Mouse (Mus musculus) layer of hippocampus, adult 2 months (tissue): ENCODE measurements around the gene Smpd3. TPM values are rescaled to one million over a fixed set of nuclear protein-coding genes. Genes with fewer than 3 reads are reported as not detected.

Source experiments
- DNase-seq, 2 experiments: peaks; one replicate each; pipeline ENCODE4 v3.0.0; 2022; ENCODE audit warnings: low spot score in 2 of 2
- H3K27ac ChIP-seq: fragments of 200-600 bp; 2 replicates; pipeline ENCODE4 v1.8.1; 2022
- H3K4me3 ChIP-seq: fragments of 200-600 bp; 2 replicates; pipeline ENCODE4 v1.8.1; 2022; ENCODE audit warnings: mild to moderate bottlenecking
- CTCF ChIP-seq: fragments of 200-600 bp; conservative IDR thresholded peaks from 2 replicates; pipeline ENCODE4 v1.8.1; 2022; ENCODE audit warnings: antibody characterized with exemption, mild to moderate bottlenecking, moderate library complexity
- total RNA-seq, 2 experiments: library from RNA; stranded (reverse); gene quantifications; 2 replicates each; pipeline ENCODE4 v1.2.3; 2021

The Smpd3 gene
- total RNA-seq, 2 experiments from 2014 or later = 74.2 to 75.8 TPM

GRCm38 (mm10) chr8:106349398-106349797 lies 11.6 kb upstream of the Smpd3 start:
- no peak for DNase-seq

GRCm38 (mm10) chr8:106346123-106346522 lies 8.3 kb upstream of the Smpd3 start:
- DNase-seq = no peak
- no peak overlapping the region for H3K27ac ChIP-seq
- no peak overlapping the region for H3K4me3 ChIP-seq
- TF ChIP-seq CTCF = no peak

More at GRCm38 (mm10) chr8:106349398-106349797, 11.6 kb upstream of the Smpd3 start:
- TF ChIP-seq CTCF = no peak
- Histone ChIP-seq H3K4me3 (no peak overlapping the region), H3K27ac (no peak overlapping the region)

GRCm38 (mm10) chr8:106343471-106343870 lies 5.7 kb upstream of the Smpd3 start:
- H3K27ac ChIP-seq = no peak overlapping the region
- DNase-seq = no peak
- no peak for TF ChIP-seq CTCF
- H3K4me3 ChIP-seq = no peak overlapping the region

- Histone ChIP-seq H3K4me3 (no peak overlapping the region), H3K27ac (no peak overlapping the region)
- TF ChIP-seq CTCF = no peak
- no peak for DNase-seq
Measured at GRCm38 (mm10) chr8:106342828-106343227, 5.0 kb upstream of the Smpd3 start.

- peak overlapping the region; percentile 84 for H3K27ac ChIP-seq
- no peak for TF ChIP-seq CTCF
- peak overlapping the region; percentile 58 for H3K4me3 ChIP-seq
- DNase-seq = no peak
Measured at GRCm38 (mm10) chr8:106338741-106339209, 987 bp upstream of the Smpd3 start.

- peak; percentile 46 to 59 for DNase-seq
- Histone ChIP-seq H3K27ac (peak overlapping the region; percentile 93), H3K4me3 (peak overlapping the region; percentile 57)
- no peak for TF ChIP-seq CTCF
Measured at GRCm38 (mm10) chr8:106336561-106336960, 1.2 kb downstream of the Smpd3 start.

GRCm38 (mm10) chr8:106336031-106336430 lies 1.8 kb downstream of the Smpd3 start:
- DNase-seq = no peak
- H3K4me3 ChIP-seq = peak overlapping the region; percentile 57
- no peak for TF ChIP-seq CTCF
- peak overlapping the region; percentile 93 for H3K27ac ChIP-seq

- peak; percentile 56 for TF ChIP-seq CTCF
- Histone ChIP-seq H3K27ac (peak overlapping the region; percentile 93; the same call in 1 of the 2 replicates), H3K4me3 (no peak overlapping the region)
- no peak for DNase-seq
Measured at GRCm38 (mm10) chr8:106335196-106335595, 2.6 kb downstream of the Smpd3 start.

GRCm38 (mm10) chr8:106333346-106333745 lies 4.4 kb downstream of the Smpd3 start:
- no peak for DNase-seq
- TF ChIP-seq CTCF = no peak
- Histone ChIP-seq H3K27ac (peak overlapping the region; percentile 46; the same call in 1 of the 2 replicates), H3K4me3 (no peak overlapping the region)

- DNase-seq = no peak
- TF ChIP-seq CTCF = no peak
- Histone ChIP-seq H3K27ac (no peak overlapping the region; the same call in 1 of the 2 replicates), H3K4me3 (no peak overlapping the region)
Measured at GRCm38 (mm10) chr8:106332498-106332897, 5.3 kb downstream of the Smpd3 start.

- DNase-seq = no peak
- no peak overlapping the region for H3K4me3 ChIP-seq
- peak overlapping the region; percentile 62 for H3K27ac ChIP-seq
- no peak for TF ChIP-seq CTCF
Measured at GRCm38 (mm10) chr8:106326624-106327023, 11.2 kb downstream of the Smpd3 start.

GRCm38 (mm10) chr8:106321434-106321833 lies 16.4 kb downstream of the Smpd3 start:
- no peak for TF ChIP-seq CTCF
- Histone ChIP-seq H3K4me3 (no peak overlapping the region), H3K27ac (peak overlapping the region; percentile 73; the same call in 1 of the 2 replicates)
- DNase-seq = peak; percentile 37 to 49

- no peak for TF ChIP-seq CTCF
- peak; percentile 22 to 35 for DNase-seq
- Histone ChIP-seq H3K27ac (peak overlapping the region; percentile 70), H3K4me3 (no peak overlapping the region)
Measured at GRCm38 (mm10) chr8:106320002-106320401, 17.8 kb downstream of the Smpd3 start.

GRCm38 (mm10) chr8:106317091-106317490 lies 20.7 kb downstream of the Smpd3 start:
- 0 out of 2 replicates have a peak overlapping the region, but pooled peaks have one; percentile 9 for H3K27ac ChIP-seq
- DNase-seq = no peak
- TF ChIP-seq CTCF = no peak
- H3K4me3 ChIP-seq = no peak overlapping the region
